Mouse (Mus musculus) cerebellum, adult (tissue): ENCODE measurements around the gene Wdr43.
A peak's percentile ranks its signal among the peaks of the same experiment; 100 is the strongest.

Experiments
- ATAC-seq: cut with Nextera tagmentation; 2 replicates; pipeline ENCODE4 v1.9.2; 2017; ENCODE audit warnings: mild to moderate bottlenecking, moderate library complexity, mixed read lengths; ENCODE audit not compliant: insufficient number of reproducible peaks, low FRiP score, low TSS enrichment

Wdr43 gene

GRCm38 (mm10) chr17:71660390-71660789 lies 44.7 kb downstream of the Wdr43 start:
- ATAC-seq, result no peak

- ATAC-seq, result peak; percentile 82; the same call in 1 of the 2 replicates
Observed at GRCm38 (mm10) chr17:71662751-71663250, 47.1 kb downstream of the Wdr43 start.

- no peak for ATAC-seq
Observed at GRCm38 (mm10) chr17:71663491-71663890, 47.8 kb downstream of the Wdr43 start.

GRCm38 (mm10) chr17:71664172-71664571 lies 48.5 kb downstream of the Wdr43 start:
- no peak for ATAC-seq

GRCm38 (mm10) chr17:71665201-71665600 lies 49.5 kb downstream of the Wdr43 start:
- no peak for ATAC-seq

GRCm38 (mm10) chr17:71669511-71669910 lies 53.8 kb downstream of the Wdr43 start:
- ATAC-seq, result no peak

GRCm38 (mm10) chr17:71671840-71672546 lies 56.3 kb downstream of the Wdr43 start:
- no peak for ATAC-seq

- no peak for ATAC-seq
Observed at GRCm38 (mm10) chr17:71673092-71673491, 57.4 kb downstream of the Wdr43 start, which contains the start of gene Togaram2. Gene Togaram2 (plus strand): TSS chr17:71673261.

GRCm38 (mm10) chr17:71673936-71674335 lies 58.2 kb downstream of the Wdr43 start:
- no peak for ATAC-seq

- no peak for ATAC-seq
Observed at GRCm38 (mm10) chr17:71674886-71675285, 59.2 kb downstream of the Wdr43 start.

- ATAC-seq, result no peak
Observed at GRCm38 (mm10) chr17:71681666-71682065, 66.0 kb downstream of the Wdr43 start.

- no peak for ATAC-seq
Observed at GRCm38 (mm10) chr17:71682379-71682778, 66.7 kb downstream of the Wdr43 start.

GRCm38 (mm10) chr17:71683281-71683680 lies 67.6 kb downstream of the Wdr43 start:
- ATAC-seq, result no peak

GRCm38 (mm10) chr17:71684103-71684608 lies 68.5 kb downstream of the Wdr43 start:
- no peak for ATAC-seq

GRCm38 (mm10) chr17:71687436-71687835 lies 71.7 kb downstream of the Wdr43 start:
- ATAC-seq, result no peak

GRCm38 (mm10) chr17:71689903-71690302 lies 74.2 kb downstream of the Wdr43 start:
- no peak for ATAC-seq

GRCm38 (mm10) chr17:71691361-71691875 lies 75.7 kb downstream of the Wdr43 start:
- ATAC-seq, result no peak

GRCm38 (mm10) chr17:71693313-71693712 lies 77.6 kb downstream of the Wdr43 start:
- no peak for ATAC-seq

- ATAC-seq, result no peak
Observed at GRCm38 (mm10) chr17:71693780-71694179, 78.1 kb downstream of the Wdr43 start.

GRCm38 (mm10) chr17:71695151-71695550 lies 79.5 kb downstream of the Wdr43 start:
- no peak for ATAC-seq

- no peak for ATAC-seq
Observed at GRCm38 (mm10) chr17:71695716-71696315, 80.1 kb downstream of the Wdr43 start.
